Mouse (Mus musculus): ENCODE measurements at regions not wholly inside any gene's neighbourhood (a gene's known extent, or its start where the extent isn't known, plus 50 kb on each side); places are given as distances from the start of the nearest gene placed in this dataset.
"Not testable (repeated sequence)": the region's sequence is repeated elsewhere in the genome, so short reads cannot be mapped to it uniquely, and the experiment has no call there.

DNA sequence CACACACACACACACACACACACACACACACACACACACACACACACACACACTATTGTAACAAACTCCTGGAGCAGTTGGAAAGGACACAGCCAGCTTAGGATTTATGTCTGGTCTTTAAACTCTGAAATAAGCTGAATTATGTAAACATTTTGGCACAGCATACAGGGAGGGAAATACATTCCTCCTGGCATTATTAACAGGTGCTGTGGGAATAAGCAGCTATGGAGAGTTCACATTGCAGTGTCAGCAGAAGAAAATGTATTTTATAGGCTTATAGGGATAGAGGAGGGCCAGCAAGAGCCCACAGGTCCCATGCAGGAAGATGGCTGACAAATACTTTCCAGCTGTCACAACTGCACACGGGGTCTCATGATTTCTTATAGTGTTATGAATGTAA, 100.8 kb upstream of the Arhgap20 start:
- no peak for ATAC-seq
- Histone ChIP-seq H3K4me1 (ENCODE audit: control insufficient read depth, insufficient read depth, low read depth, low read length) (0 out of 2 replicates have a peak, but pooled peaks cover 4% of the 10 kb centered on the region), H3K9ac (ENCODE audit: low read depth, low read length) (no peak overlapping the region), H3K9me3 (ENCODE audit: control insufficient read depth, low read length) (no peaks in the 10 kb centered on the region), H3K27me3 (replicated peaks; ENCODE audit: control insufficient read depth, insufficient read depth, low read length) (no peaks in the 10 kb centered on the region), H3K4me3 (ENCODE audit: low read length) (no peak overlapping the region), H3K27ac (ENCODE audit: low read depth, low read length) (no peak overlapping the region), H3K4me2 (ENCODE audit: low read length) (no peak overlapping the region), H3K36me3 (ENCODE audit: control insufficient read depth, insufficient read depth, low read length) (no peaks in the 10 kb centered on the region)
- 55% methylated on average over 1 of the region's 1 CpGs for WGBS

DNA sequence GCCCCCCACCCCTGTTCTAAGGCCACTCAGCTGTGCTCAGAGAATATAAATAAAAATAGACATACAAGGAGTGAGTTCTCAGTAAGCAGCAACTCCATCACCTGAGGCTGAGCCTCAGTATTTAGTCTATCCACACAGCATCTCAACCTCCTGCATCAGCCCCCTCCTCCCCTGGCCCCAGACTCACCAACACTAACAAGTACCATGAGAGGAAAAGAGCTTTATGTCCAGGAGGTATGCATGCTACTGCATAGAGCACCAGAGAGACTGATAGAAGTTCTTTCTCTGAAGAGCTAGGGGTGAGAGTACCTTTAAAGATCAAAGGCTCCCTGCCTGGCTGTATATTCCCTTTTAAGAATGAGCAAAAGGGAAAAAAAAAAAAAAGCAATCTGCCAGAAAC, 100.3 kb upstream of the Arhgap20 start:
- Histone ChIP-seq H3K4me2 (ENCODE audit: low read length) (no peak overlapping the region), H3K4me1 (ENCODE audit: control insufficient read depth, insufficient read depth, low read depth, low read length) (0 out of 2 replicates have a peak, but pooled peaks cover 4% of the 10 kb centered on the region), H3K27me3 (replicated peaks; ENCODE audit: control insufficient read depth, insufficient read depth, low read length) (no peaks in the 10 kb centered on the region), H3K4me3 (ENCODE audit: low read length) (no peak overlapping the region), H3K9ac (ENCODE audit: low read depth, low read length) (no peak overlapping the region), H3K9me3 (ENCODE audit: control insufficient read depth, low read length) (no peaks in the 10 kb centered on the region), H3K27ac (ENCODE audit: low read depth, low read length) (no peak overlapping the region), H3K36me3 (ENCODE audit: control insufficient read depth, insufficient read depth, low read length) (no peaks in the 10 kb centered on the region)
- no peak for ATAC-seq

DNA sequence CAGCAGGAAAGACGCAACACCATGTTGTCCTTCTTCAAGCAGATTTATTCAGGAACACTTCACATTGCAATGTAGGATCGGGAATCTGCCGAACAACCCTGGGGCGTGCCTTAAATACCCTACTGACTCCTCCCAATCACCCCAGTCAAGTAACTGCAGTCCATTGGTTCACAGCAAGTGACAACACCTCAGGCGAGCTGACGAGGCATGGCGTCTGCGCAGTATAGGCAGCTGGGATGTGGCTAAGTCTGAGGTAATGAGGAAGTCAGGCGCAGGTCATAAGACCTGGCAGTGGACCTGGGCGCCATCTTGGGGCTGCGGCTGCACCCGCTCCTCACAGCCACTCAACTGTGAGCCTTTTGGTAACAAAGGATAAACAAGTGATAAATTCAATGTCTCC, 96.2 kb upstream of the Arhgap20 start:
- H3K27me3 ChIP-seq (replicated peaks; ENCODE audit: control insufficient read depth, insufficient read depth, low read length); H3K36me3 ChIP-seq (ENCODE audit: control insufficient read depth, insufficient read depth, low read length); H3K9ac ChIP-seq (ENCODE audit: low read depth, low read length); H3K27ac ChIP-seq (ENCODE audit: low read depth, low read length); ATAC-seq; H3K9me3 ChIP-seq (ENCODE audit: control insufficient read depth, low read length); H3K4me3 ChIP-seq (ENCODE audit: low read length); H3K4me1 ChIP-seq (ENCODE audit: control insufficient read depth, insufficient read depth, low read depth, low read length); H3K4me2 ChIP-seq (ENCODE audit: low read length): not testable (repeated sequence)
- WGBS: 98% methylated on average over 12 of the region's 12 CpGs

DNA sequence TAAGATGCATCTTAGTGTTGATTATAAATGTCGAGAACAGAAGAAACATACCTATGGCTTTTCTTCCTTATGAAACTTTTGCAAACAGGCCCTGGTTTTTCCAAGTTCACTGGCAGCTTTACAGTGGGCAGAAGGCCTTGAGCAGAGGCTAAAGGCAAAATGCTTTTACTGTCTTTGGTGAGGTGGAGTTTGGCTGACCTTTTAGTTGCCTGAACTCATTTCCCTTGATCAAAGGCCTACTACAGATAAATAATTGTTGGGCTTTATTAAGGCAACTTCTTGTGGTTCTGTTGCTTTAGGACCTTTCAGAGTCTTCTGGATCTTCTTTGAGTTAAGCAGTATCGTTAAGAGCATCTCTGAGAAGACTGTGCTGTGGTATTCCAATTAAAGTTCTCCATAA, 94.6 kb upstream of the Arhgap20 start:
- 83% methylated on average over 2 of the region's 2 CpGs for WGBS
- no peak overlapping the region for H3K4me2 ChIP-seq (ENCODE audit: low read length)
- no peaks in the 10 kb centered on the region for H3K27me3 ChIP-seq (replicated peaks; ENCODE audit: control insufficient read depth, insufficient read depth, low read length)
- H3K4me3 ChIP-seq (ENCODE audit: low read length): no peak overlapping the region
- no peaks in the 10 kb centered on the region for H3K36me3 ChIP-seq (ENCODE audit: control insufficient read depth, insufficient read depth, low read length)
- no peak for ATAC-seq
- H3K4me1 ChIP-seq (ENCODE audit: control insufficient read depth, insufficient read depth, low read depth, low read length): no peaks in the 10 kb centered on the region
- H3K27ac ChIP-seq (ENCODE audit: low read depth, low read length): no peak overlapping the region
- no peaks in the 10 kb centered on the region for H3K9me3 ChIP-seq (ENCODE audit: control insufficient read depth, low read length)
- H3K9ac ChIP-seq (ENCODE audit: low read depth, low read length): no peak overlapping the region

DNA sequence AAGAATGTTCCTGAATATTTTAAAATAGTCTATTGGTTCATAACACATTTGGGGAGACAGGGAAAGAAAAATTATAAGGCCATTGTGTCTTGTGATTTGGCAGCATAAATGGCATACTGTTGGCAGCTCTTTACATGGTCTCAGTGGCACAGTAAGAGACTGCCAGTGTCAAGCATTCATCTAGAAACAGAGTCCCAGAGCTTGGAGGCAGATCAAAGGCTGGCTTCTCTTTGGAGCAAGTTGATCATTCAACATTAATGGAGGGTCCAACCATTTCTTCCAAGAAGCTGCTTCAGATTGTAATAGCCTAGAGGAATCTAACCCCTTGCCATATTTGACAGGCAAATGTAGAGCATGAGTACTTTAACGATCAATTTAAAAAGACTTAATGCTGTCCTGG, 78.6 kb upstream of the Arhgap20 start:
- Histone ChIP-seq H3K9me3 (ENCODE audit: control insufficient read depth, low read length) (no peaks in the 10 kb centered on the region), H3K27ac (ENCODE audit: low read depth, low read length) (no peak overlapping the region), H3K27me3 (replicated peaks; ENCODE audit: control insufficient read depth, insufficient read depth, low read length) (no peaks in the 10 kb centered on the region), H3K4me2 (ENCODE audit: low read length) (no peak overlapping the region), H3K36me3 (ENCODE audit: control insufficient read depth, insufficient read depth, low read length) (no peaks in the 10 kb centered on the region), H3K4me1 (ENCODE audit: control insufficient read depth, insufficient read depth, low read depth, low read length) (no peaks in the 10 kb centered on the region), H3K4me3 (ENCODE audit: low read length) (no peak overlapping the region), H3K9ac (ENCODE audit: low read depth, low read length) (no peak overlapping the region)
- 81% methylated on average over 1 of the region's 1 CpGs for WGBS
- ATAC-seq: no peak

DNA sequence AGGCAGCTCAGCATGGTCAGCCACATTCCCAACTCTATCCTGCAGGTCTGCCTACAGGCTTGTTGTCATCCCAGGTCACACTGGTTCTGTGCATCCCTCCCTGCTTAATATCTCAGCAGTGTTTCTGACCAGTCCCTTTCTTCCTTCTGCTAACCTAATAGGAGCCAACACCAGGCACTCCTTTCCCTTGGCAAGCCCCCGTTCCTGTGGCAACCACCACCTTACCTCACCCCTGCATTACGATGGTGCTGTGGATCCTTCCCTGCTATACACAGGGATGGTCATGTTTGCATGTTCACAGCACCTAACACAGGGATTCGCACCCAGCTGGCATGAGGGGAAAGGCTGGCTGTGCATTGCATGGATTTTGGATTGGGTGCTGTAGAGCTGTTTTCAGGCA, 50.8 kb upstream of the Arhgap20 start:
- Histone ChIP-seq H3K4me3 (ENCODE audit: low read length) (no peak overlapping the region), H3K4me1 (ENCODE audit: control insufficient read depth, insufficient read depth, low read depth, low read length) (no peaks in the 10 kb centered on the region), H3K9me3 (ENCODE audit: control insufficient read depth, low read length) (no peaks in the 10 kb centered on the region), H3K4me2 (ENCODE audit: low read length) (no peak overlapping the region), H3K27me3 (replicated peaks; ENCODE audit: control insufficient read depth, insufficient read depth, low read length) (no peaks in the 10 kb centered on the region), H3K27ac (ENCODE audit: low read depth, low read length) (no peak overlapping the region), H3K36me3 (ENCODE audit: control insufficient read depth, insufficient read depth, low read length) (no peaks in the 10 kb centered on the region), H3K9ac (ENCODE audit: low read depth, low read length) (no peak overlapping the region)
- no peak for ATAC-seq
- 72% methylated on average over 3 of the region's 3 CpGs for WGBS
